Mouse (Mus musculus): Measurements from ENCODE around the gene Tspan10. TPM values are rescaled to one million over a fixed set of nuclear protein-coding genes. Genes with fewer than 3 reads are reported as not detected.
A peak's percentile ranks its signal among the peaks of the same experiment; 100 is the strongest.

The Tspan10 gene
- polyA plus RNA-seq, 1 experiment: 0.51 TPM

GRCm38 (mm10) chr11:120417852-120418251, 24.6 kb upstream of the Tspan10 start:
- Histone ChIP-seq H3K36me3 (ENCODE audit: control insufficient read depth, insufficient read depth, low read length) (peaks cover 5% of the 10 kb centered on the region), H3K27ac (ENCODE audit: control insufficient read depth, insufficient read depth, low read depth, low read length) (peak overlapping the region; percentile 19), H3K27me3 (ENCODE audit: control insufficient read depth, insufficient read depth, low read length) (no peaks in the 10 kb centered on the region), H3K4me3 (ENCODE audit: control insufficient read depth, low read depth, low read length) (no peak overlapping the region), H3K4me1 (ENCODE audit: control insufficient read depth, insufficient read depth, low read length) (peaks cover 8% of the 10 kb centered on the region; the same call in 1 of the 2 replicates)
- no peak for TF ChIP-seq CTCF (IDR thresholded peaks at IDR 0.05; ENCODE audit: control insufficient read depth, insufficient read depth, insufficient replicate concordance, low read depth, low read length)
- TF ChIP-seq POLR2A (IDR thresholded peaks at IDR 0.05; ENCODE audit: control insufficient read depth, low read depth, low read length): no peak

- Histone ChIP-seq H3K36me3 (ENCODE audit: control insufficient read depth, insufficient read depth, low read length) (peaks cover 4% of the 10 kb centered on the region), H3K27me3 (ENCODE audit: control insufficient read depth, insufficient read depth, low read length) (no peaks in the 10 kb centered on the region), H3K4me3 (ENCODE audit: control insufficient read depth, low read depth, low read length) (no peak overlapping the region), H3K27ac (ENCODE audit: control insufficient read depth, insufficient read depth, low read depth, low read length) (peak overlapping the region; percentile 67), H3K4me1 (ENCODE audit: control insufficient read depth, insufficient read depth, low read length) (peaks cover 8% of the 10 kb centered on the region; the same call in 1 of the 2 replicates)
- TF ChIP-seq CTCF (IDR thresholded peaks at IDR 0.05; ENCODE audit: control insufficient read depth, insufficient read depth, insufficient replicate concordance, low read depth, low read length) (no peak), POLR2A (IDR thresholded peaks at IDR 0.05; ENCODE audit: control insufficient read depth, low read depth, low read length) (no peak)
Observed at GRCm38 (mm10) chr11:120418592-120418991, 23.9 kb upstream of the Tspan10 start.

- Histone ChIP-seq H3K4me1 (ENCODE audit: control insufficient read depth, insufficient read depth, low read length) (peaks cover 8% of the 10 kb centered on the region; the same call in 1 of the 2 replicates), H3K36me3 (ENCODE audit: control insufficient read depth, insufficient read depth, low read length) (peaks cover 3% of the 10 kb centered on the region), H3K27me3 (ENCODE audit: control insufficient read depth, insufficient read depth, low read length) (no peaks in the 10 kb centered on the region), H3K27ac (ENCODE audit: control insufficient read depth, insufficient read depth, low read depth, low read length) (peak overlapping the region; percentile 66), H3K4me3 (ENCODE audit: control insufficient read depth, low read depth, low read length) (no peak overlapping the region)
- TF ChIP-seq POLR2A (IDR thresholded peaks at IDR 0.05; ENCODE audit: control insufficient read depth, low read depth, low read length) (no peak), CTCF (IDR thresholded peaks at IDR 0.05; ENCODE audit: control insufficient read depth, insufficient read depth, insufficient replicate concordance, low read depth, low read length) (no peak)
Observed at GRCm38 (mm10) chr11:120422651-120423568, 19.5 kb upstream of the Tspan10 start.

GRCm38 (mm10) chr11:120423569-120424295, 18.7 kb upstream of the Tspan10 start:
- Histone ChIP-seq H3K36me3 (ENCODE audit: control insufficient read depth, insufficient read depth, low read length) (peaks cover 5% of the 10 kb centered on the region), H3K27me3 (ENCODE audit: control insufficient read depth, insufficient read depth, low read length) (no peaks in the 10 kb centered on the region), H3K27ac (ENCODE audit: control insufficient read depth, insufficient read depth, low read depth, low read length) (peak overlapping the region; percentile 66), H3K4me3 (ENCODE audit: control insufficient read depth, low read depth, low read length) (no peak overlapping the region), H3K4me1 (ENCODE audit: control insufficient read depth, insufficient read depth, low read length) (peaks cover 8% of the 10 kb centered on the region; the same call in 1 of the 2 replicates)
- TF ChIP-seq POLR2A (IDR thresholded peaks at IDR 0.05; ENCODE audit: control insufficient read depth, low read depth, low read length) (no peak), CTCF (IDR thresholded peaks at IDR 0.05; ENCODE audit: control insufficient read depth, insufficient read depth, insufficient replicate concordance, low read depth, low read length) (peak; percentile 41; the same call in 1 of the 2 replicates)

- no peak overlapping the region for H3K4me3 ChIP-seq (ENCODE audit: control insufficient read depth, low read depth, low read length)
- TF ChIP-seq POLR2A (IDR thresholded peaks at IDR 0.05; ENCODE audit: control insufficient read depth, low read depth, low read length): no peak
- TF ChIP-seq CTCF (IDR thresholded peaks at IDR 0.05; ENCODE audit: control insufficient read depth, insufficient read depth, insufficient replicate concordance, low read depth, low read length): no peak
- peaks cover 8% of the 10 kb centered on the region; the same call in 1 of the 2 replicates for H3K4me1 ChIP-seq (ENCODE audit: control insufficient read depth, insufficient read depth, low read length)
- no peak overlapping the region for H3K27ac ChIP-seq (ENCODE audit: control insufficient read depth, insufficient read depth, low read depth, low read length)
- H3K36me3 ChIP-seq (ENCODE audit: control insufficient read depth, insufficient read depth, low read length): peaks cover 5% of the 10 kb centered on the region
- no peaks in the 10 kb centered on the region for H3K27me3 ChIP-seq (ENCODE audit: control insufficient read depth, insufficient read depth, low read length)
Observed at GRCm38 (mm10) chr11:120426727-120427126, 15.7 kb upstream of the Tspan10 start.

GRCm38 (mm10) chr11:120437152-120437856, 5.1 kb upstream of the Tspan10 start, which contains the start of gene Nploc4:
Gene Nploc4, minus strand, starts transcription at chr11:120437708.
- Histone ChIP-seq H3K27me3 (ENCODE audit: control insufficient read depth, insufficient read depth, low read length) (no peaks in the 10 kb centered on the region), H3K4me1 (ENCODE audit: control insufficient read depth, insufficient read depth, low read length) (no peaks in the 10 kb centered on the region), H3K27ac (ENCODE audit: control insufficient read depth, insufficient read depth, low read depth, low read length) (peak within 1 kb of the TSS; percentile 59), H3K4me3 (ENCODE audit: control insufficient read depth, low read depth, low read length) (peak within 1 kb of the TSS; percentile 84), H3K36me3 (ENCODE audit: control insufficient read depth, insufficient read depth, low read length) (no peaks in the 10 kb centered on the region)
- TF ChIP-seq POLR2A (IDR thresholded peaks at IDR 0.05; ENCODE audit: control insufficient read depth, low read depth, low read length): peak; percentile 89
- no peak for TF ChIP-seq CTCF (IDR thresholded peaks at IDR 0.05; ENCODE audit: control insufficient read depth, insufficient read depth, insufficient replicate concordance, low read depth, low read length)

Data from testis, adult 2 months (tissue).